Mouse (Mus musculus) C2C12 (cell line): ENCODE measurements around the gene Gfra1. TPM values are rescaled to one million over a fixed set of nuclear protein-coding genes. Genes with fewer than 3 reads are reported as not detected.

Experiments used
- H3K27me3 ChIP-seq: one replicate; pipeline ENCODE4 v1.6.1; 2011; ENCODE audit not compliant: control insufficient read depth, insufficient read depth, insufficient read length
- H3K36me3 ChIP-seq: one replicate; pipeline ENCODE4 v1.6.1; 2011; ENCODE audit not compliant: control insufficient read depth, insufficient read depth
- H3K4me3 ChIP-seq: one replicate; pipeline ENCODE4 v1.5.1; 2011; ENCODE audit warnings: mild to moderate bottlenecking, control low read depth; ENCODE audit not compliant: poor library complexity, insufficient read depth, severe bottlenecking
- H3K79me2 ChIP-seq: one replicate; pipeline ENCODE4 v1.6.1; 2011; ENCODE audit not compliant: control insufficient read depth, insufficient read depth
- H3K79me3 ChIP-seq: one replicate; pipeline ENCODE4 v1.6.1; 2011; ENCODE audit warnings: low read depth, control low read depth
- H3ac ChIP-seq: one replicate; pipeline ENCODE3; 2011; ENCODE audit warnings: low read depth; ENCODE audit not compliant: control insufficient read depth, insufficient read length
- CEBPB ChIP-seq: IDR thresholded peaks from one replicate; pipeline ENCODE4 v1.6.1; 2011; ENCODE audit warnings: low read depth, mild to moderate bottlenecking, control low read depth, moderate library complexity
- CTCF ChIP-seq: IDR thresholded peaks from one replicate; pipeline ENCODE4 v1.5.1; 2011; ENCODE audit not compliant: control insufficient read depth, insufficient read depth, insufficient read length
- FOSL1 ChIP-seq: IDR thresholded peaks from one replicate; pipeline ENCODE4 v1.8.0; 2011; ENCODE audit warnings: mild to moderate bottlenecking, low read length; ENCODE audit not compliant: poor library complexity, insufficient read depth, severe bottlenecking
- MAX ChIP-seq: IDR thresholded peaks from one replicate; pipeline ENCODE4 v1.6.1; 2011; ENCODE audit warnings: mild to moderate bottlenecking, control low read depth
- MYOD1 ChIP-seq: IDR thresholded peaks from one replicate; pipeline ENCODE4 v1.6.1; 2011; ENCODE audit warnings: low read depth; ENCODE audit not compliant: control insufficient read depth, insufficient read length
- MYOG ChIP-seq: IDR thresholded peaks from one replicate; pipeline ENCODE4 v1.6.1; 2011; ENCODE audit not compliant: control insufficient read depth, insufficient read length; ENCODE audit errors: extremely low read depth
- USF1 ChIP-seq: IDR thresholded peaks from one replicate; pipeline ENCODE4 v1.6.1; 2011; ENCODE audit warnings: low read depth, mild to moderate bottlenecking, control low read depth, moderate library complexity
- polyA plus RNA-seq: library from polyadenylated mRNA; unstranded; fragments of >200 nt; fragmentation: generic; extraction: Trizol; gene quantifications from one replicate; pipeline ENCODE4 v1.2.1, GENCODE M21; 2012; ENCODE audit warnings: missing spikeins

Gfra1 gene
- polyA plus RNA-seq, 1 experiment: 16.8 TPM

DNA sequence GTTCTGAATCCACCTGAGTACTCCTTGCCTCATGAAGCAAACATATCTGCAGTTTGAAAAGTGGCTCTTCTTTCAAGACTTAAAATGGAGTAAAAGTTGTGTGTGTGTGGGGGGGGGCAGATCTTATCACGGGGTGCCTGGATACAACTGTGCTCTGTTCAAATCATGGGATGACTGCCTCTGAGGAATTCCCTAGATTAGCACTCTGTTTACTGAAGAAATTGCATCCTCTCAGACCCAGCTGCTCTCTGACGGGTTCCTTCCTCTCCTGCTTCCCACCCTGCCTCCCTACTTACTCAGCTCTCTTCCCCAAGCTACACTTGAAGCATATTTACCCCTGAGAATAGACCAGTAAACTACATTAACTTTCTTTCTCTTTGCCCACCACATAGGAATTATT lies 87.2 kb downstream of the Gfra1 start:
- Histone ChIP-seq H3K79me2 (no peaks in the 10 kb centered on the region), H3K79me3 (no peaks in the 10 kb centered on the region), H3K27me3 (no peaks in the 10 kb centered on the region), H3K4me3 (no peak overlapping the region), H3K36me3 (no peaks in the 10 kb centered on the region), H3ac (no peak overlapping the region)
- TF ChIP-seq CTCF (no peak), MYOG (no peak), MAX (no peak), FOSL1 (no peak), CEBPB (no peak), USF1 (no peak), MYOD1 (no peak)

DNA sequence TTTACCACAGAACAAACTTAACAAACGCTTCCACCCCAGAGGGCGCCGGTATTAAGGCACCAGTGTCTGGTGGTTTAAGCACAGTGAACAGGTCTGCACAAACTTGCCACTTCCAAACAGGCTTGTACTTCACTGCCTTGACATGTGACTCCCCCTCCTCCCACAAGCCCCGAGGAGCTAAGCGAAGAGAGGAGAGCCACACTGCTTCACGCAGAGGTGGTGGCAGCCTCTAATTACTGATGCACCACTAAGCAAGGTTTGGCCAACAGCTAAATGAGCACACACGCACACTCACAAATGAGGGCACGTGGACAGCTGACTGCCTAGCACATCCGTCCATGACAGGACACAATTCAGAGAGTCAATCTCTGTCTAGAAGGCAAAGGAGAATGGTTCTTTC lies 91.0 kb downstream of the Gfra1 start:
- Histone ChIP-seq H3K79me2 (no peaks in the 10 kb centered on the region), H3ac (no peak overlapping the region), H3K27me3 (no peaks in the 10 kb centered on the region), H3K4me3 (no peak overlapping the region), H3K36me3 (no peaks in the 10 kb centered on the region), H3K79me3 (no peaks in the 10 kb centered on the region)
- TF ChIP-seq FOSL1 (no peak), MAX (no peak), CEBPB (no peak), USF1 (no peak), MYOD1 (no peak), MYOG (no peak), CTCF (no peak)

DNA sequence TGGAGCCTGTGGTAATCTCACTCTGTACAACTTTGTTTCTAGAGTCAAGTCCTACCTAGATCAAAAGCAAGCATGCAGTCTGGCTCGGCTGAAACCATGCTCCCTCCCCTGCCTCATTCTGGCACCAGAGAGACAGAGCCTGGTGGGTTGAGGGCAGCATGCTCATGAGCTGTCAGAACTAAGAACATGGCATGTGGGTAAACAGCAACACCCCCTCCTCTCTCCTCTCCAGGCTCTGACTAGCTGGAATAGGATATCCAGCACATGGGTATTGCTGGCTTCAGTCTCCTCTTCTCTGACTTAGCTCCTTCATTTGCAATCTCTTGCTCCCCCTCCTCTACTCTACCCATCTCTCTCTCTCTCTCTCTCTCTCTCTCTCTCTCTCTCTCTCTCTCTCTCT lies 94.7 kb downstream of the Gfra1 start:
- Histone ChIP-seq H3K36me3 (no peaks in the 10 kb centered on the region), H3K4me3 (no peak overlapping the region), H3K27me3 (no peaks in the 10 kb centered on the region), H3K79me2 (no peaks in the 10 kb centered on the region), H3ac (no peak overlapping the region), H3K79me3 (no peaks in the 10 kb centered on the region)
- no peak for TF ChIP-seq CTCF
- TF ChIP-seq MYOG: no peak
- no peak for TF ChIP-seq MYOD1
- TF ChIP-seq CEBPB: no peak
- TF ChIP-seq USF1: no peak
- TF ChIP-seq MAX: no peak
- TF ChIP-seq FOSL1: no peak

DNA sequence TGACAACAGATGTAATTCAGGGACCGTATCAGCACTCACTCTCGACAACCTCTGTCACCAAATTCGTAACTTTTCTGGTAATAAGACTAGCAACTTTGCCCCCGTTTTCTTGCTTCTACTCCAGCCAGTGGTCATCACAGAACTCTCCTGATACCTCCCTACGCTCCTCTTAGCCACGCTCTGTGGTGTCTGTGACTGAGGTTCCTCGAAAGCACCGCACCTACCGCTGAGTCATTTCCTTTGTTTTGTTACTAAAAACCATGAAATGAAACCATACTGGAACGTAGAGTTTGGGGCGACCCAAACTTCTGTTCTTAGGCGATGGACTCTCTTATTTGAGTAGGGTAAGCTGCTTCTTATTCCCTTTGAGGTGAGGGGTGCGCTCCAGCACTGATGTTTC lies 97.6 kb downstream of the Gfra1 start:
- Histone ChIP-seq H3K79me2 (no peaks in the 10 kb centered on the region), H3ac (no peak overlapping the region), H3K79me3 (no peaks in the 10 kb centered on the region), H3K27me3 (no peaks in the 10 kb centered on the region), H3K36me3 (no peaks in the 10 kb centered on the region), H3K4me3 (no peak overlapping the region)
- TF ChIP-seq FOSL1 (no peak), CTCF (no peak), MYOD1 (no peak), MYOG (no peak), USF1 (no peak), MAX (no peak), CEBPB (no peak)

DNA sequence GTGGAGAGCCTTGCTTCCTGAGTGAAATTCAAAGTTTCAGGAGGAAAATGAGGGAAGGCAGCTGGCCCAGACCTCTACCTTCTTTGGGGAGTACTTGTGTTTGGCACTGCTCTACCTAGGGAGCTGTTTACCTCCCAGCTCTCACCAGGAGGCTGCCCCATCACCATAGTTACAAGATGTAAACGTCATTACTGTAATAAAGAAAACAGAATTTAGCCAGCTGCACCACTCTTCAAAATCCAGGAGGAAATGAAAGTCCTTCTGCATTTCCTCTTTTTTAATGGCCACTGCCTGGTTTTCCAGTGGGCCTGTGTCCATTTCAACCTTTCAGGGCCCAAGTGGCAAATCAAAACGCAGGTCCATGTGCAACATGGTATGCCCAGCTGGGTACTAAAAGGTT lies 101.8 kb downstream of the Gfra1 start:
- Histone ChIP-seq H3K79me3 (no peaks in the 10 kb centered on the region), H3K27me3 (no peaks in the 10 kb centered on the region), H3ac (no peak overlapping the region), H3K4me3 (no peak overlapping the region), H3K36me3 (no peaks in the 10 kb centered on the region), H3K79me2 (no peaks in the 10 kb centered on the region)
- TF ChIP-seq MYOD1 (no peak), MAX (no peak), FOSL1 (no peak), USF1 (no peak), MYOG (no peak), CEBPB (no peak), CTCF (no peak)

DNA sequence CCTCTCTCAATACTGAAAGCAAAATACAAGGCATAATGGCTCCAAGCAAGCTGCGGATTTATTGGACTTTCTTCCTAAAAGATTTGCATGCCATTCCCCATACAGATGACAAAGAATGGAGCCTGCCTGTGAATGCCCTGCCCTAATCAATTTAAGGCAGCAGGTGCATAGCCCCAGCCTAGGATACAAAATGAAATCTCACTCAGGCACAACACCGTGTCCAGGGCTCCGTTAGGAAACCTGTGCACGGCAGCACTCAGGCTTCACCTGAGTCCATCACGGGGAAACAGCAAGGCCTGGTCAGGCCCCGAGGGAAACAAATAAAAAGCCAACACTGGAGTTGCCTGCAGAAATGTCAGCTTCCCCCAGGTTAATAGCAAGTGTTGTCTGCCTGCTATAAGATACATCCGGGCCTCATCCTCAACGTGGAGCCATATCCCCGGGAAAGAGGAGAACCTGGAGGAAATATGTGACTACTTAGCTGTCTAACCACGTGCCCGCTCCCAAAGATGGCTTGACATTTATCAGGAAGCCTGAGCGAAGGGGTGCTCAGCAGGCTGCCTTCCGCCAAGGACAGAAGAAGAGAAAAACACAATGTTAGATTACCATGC lies 102.3 kb downstream of the Gfra1 start:
- no peak overlapping the region for H3K4me3 ChIP-seq
- H3ac ChIP-seq: no peak overlapping the region
- no peaks in the 10 kb centered on the region for H3K79me3 ChIP-seq
- H3K36me3 ChIP-seq: no peaks in the 10 kb centered on the region
- no peaks in the 10 kb centered on the region for H3K27me3 ChIP-seq
- no peaks in the 10 kb centered on the region for H3K79me2 ChIP-seq
- TF ChIP-seq CTCF (no peak), CEBPB (no peak), MYOG (no peak), USF1 (no peak), MAX (no peak), MYOD1 (no peak), FOSL1 (no peak)
